Mouse (Mus musculus) heart, embryonic 15.5 days (tissue): ENCODE measurements around the gene Fhl5. TPM values are rescaled to one million over a fixed set of nuclear protein-coding genes. Genes with fewer than 3 reads are reported as not detected.

Experiments
- ATAC-seq: fragments of 200-750 bp; cut with Nextera tagmentation; replicated peaks from 2 replicates; pipeline ENCODE4 v1.8.0; 2017; ENCODE audit warnings: low read depth, moderate TSS enrichment; ENCODE audit not compliant: insufficient number of reproducible peaks, insufficient read depth, low FRiP score
- H3K27ac ChIP-seq: fragments of 300-500 bp; sonication (generic); 2 replicates; pipeline ENCODE4 v1.5.1; 2015; ENCODE audit warnings: mild to moderate bottlenecking, inconsistent platforms
- H3K27me3 ChIP-seq: fragments of 300-500 bp; sonication (generic); 2 replicates; pipeline ENCODE4 v1.6.1; 2015; ENCODE audit warnings: inconsistent platforms
- H3K36me3 ChIP-seq: fragments of 300-500 bp; sonication (generic); 2 replicates; pipeline ENCODE4 v1.6.1; 2015; ENCODE audit warnings: mild to moderate bottlenecking, inconsistent platforms
- H3K4me1 ChIP-seq: fragments of 300-500 bp; sonication (generic); replicated peaks from 2 replicates; pipeline ENCODE4 v1.6.1; 2015; ENCODE audit warnings: inconsistent platforms
- H3K4me2 ChIP-seq: fragments of 300-500 bp; sonication (generic); 2 replicates; pipeline ENCODE4 v1.6.1; 2015; ENCODE audit warnings: inconsistent platforms, mild to moderate bottlenecking, moderate library complexity
- H3K4me3 ChIP-seq: fragments of 300-500 bp; sonication (generic); 2 replicates; pipeline ENCODE4 v1.5.1; 2015; ENCODE audit warnings: mild to moderate bottlenecking, inconsistent platforms
- H3K9ac ChIP-seq: fragments of 300-500 bp; sonication (generic); 2 replicates; pipeline ENCODE4 v1.6.1; 2015; ENCODE audit warnings: mild to moderate bottlenecking, inconsistent platforms
- H3K9me3 ChIP-seq: fragments of 300-500 bp; sonication (generic); replicated peaks from 2 replicates; pipeline ENCODE4 v1.6.1; 2016; ENCODE audit warnings: inconsistent platforms
- WGBS: fragments of 180-500 bp; shearing (Covaris S2); methylation state at CpG from one replicate; pipeline ENCODE4 v1.1.7; 2015; ENCODE audit warnings: mixed read lengths; 5-methylcytosine and 5-hydroxymethylcytosine counted together
- polyA plus RNA-seq: library from polyadenylated mRNA; unstranded; fragments of >200 nt; fragmentation: Nextera tagmentation; extraction: Ambion mirVana; gene quantifications from 2 replicates; pipeline ENCODE4 v1.2.1, GENCODE M21; 2015

Gene Fhl5
- polyA plus RNA-seq, 1 experiment from 2014 or later, result not detected

DNA sequence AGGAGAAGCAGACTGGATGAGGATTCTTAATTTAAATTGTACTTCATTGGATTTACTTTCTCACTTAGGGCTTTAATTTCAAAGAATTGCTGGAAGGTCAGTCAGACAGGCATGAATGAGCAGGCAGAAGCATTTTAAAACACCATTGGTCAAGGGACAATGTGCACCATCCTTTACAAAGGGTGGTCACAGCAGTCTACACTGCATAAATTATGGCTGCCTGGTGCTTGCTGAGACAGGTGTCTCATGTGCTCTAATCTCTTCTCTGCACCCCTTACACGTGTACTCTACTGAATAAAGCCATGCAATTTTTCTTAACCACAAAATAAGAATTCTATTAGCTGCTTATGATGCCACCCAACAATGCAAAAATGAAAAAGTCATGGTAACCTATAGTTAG is 15.1 kb downstream of the Fhl5 start:
- Histone ChIP-seq H3K9ac (no peak overlapping the region), H3K9me3 (no peaks in the 10 kb centered on the region), H3K4me2 (no peak overlapping the region), H3K4me3 (no peak overlapping the region), H3K36me3 (no peaks in the 10 kb centered on the region), H3K27me3 (no peaks in the 10 kb centered on the region), H3K27ac (no peak overlapping the region), H3K4me1 (no peaks in the 10 kb centered on the region)
- WGBS, result 27% methylated on average over 1 of the region's 1 CpGs
- no peak for ATAC-seq

DNA sequence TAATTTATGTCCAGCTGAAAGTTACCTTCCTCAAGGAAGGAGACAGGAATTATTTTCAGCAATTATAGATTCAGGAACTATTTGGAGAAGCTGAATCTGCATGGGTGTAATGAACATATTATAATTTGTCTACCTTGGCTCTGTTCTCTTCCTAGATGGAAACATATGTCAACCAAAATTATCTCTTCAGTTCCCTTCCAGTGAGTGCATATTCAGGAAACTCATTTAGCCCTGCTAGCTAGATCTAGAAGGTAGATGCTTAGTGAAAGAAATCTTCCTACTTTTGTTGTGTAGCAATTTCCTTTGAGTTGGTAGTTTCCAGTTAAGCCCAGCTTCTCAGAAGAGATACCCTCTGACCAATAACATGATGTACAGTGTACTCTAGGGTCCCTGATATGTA is 20.7 kb downstream of the Fhl5 start:
- no peaks in the 10 kb centered on the region for H3K9me3 ChIP-seq
- no peak for ATAC-seq

DNA sequence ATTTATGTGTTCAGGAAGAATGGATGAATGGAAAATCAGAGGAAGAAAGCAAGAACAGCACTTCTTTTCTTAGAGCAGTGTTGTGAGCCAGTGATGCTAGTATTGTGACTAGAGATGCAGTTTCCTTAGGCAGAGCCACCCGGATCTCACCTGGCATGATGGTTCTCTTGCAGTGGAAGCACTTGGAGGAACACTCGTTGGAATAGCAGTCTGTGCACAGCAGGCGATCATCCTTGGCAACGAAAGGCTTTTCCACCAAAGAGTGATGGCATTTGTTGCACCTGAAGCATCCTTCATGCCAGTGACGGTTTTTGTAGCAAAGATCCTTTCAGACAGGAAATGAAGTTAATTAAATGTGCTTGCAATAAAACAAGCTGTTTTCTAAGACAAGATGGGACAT is 29.2 kb downstream of the Fhl5 start:
- 42% methylated on average over 5 of the region's 5 CpGs for whole genome bisulfite sequencing
- Histone ChIP-seq H3K27ac (no peak overlapping the region), H3K4me3 (no peak overlapping the region), H3K27me3 (no peaks in the 10 kb centered on the region), H3K9me3 (no peaks in the 10 kb centered on the region), H3K4me1 (no peaks in the 10 kb centered on the region), H3K36me3 (no peaks in the 10 kb centered on the region), H3K9ac (no peak overlapping the region), H3K4me2 (no peak overlapping the region)
- ATAC-seq, result no peak

More for the DNA sequence above, 20.7 kb downstream of the Fhl5 start:
- H3K27ac ChIP-seq, result no peak overlapping the region
- H3K9ac ChIP-seq, result no peak overlapping the region
- H3K4me3 ChIP-seq, result no peak overlapping the region
- H3K4me1 ChIP-seq, result no peaks in the 10 kb centered on the region
- H3K4me2 ChIP-seq, result no peak overlapping the region
- no peaks in the 10 kb centered on the region for H3K36me3 ChIP-seq
- H3K27me3 ChIP-seq, result no peaks in the 10 kb centered on the region

DNA sequence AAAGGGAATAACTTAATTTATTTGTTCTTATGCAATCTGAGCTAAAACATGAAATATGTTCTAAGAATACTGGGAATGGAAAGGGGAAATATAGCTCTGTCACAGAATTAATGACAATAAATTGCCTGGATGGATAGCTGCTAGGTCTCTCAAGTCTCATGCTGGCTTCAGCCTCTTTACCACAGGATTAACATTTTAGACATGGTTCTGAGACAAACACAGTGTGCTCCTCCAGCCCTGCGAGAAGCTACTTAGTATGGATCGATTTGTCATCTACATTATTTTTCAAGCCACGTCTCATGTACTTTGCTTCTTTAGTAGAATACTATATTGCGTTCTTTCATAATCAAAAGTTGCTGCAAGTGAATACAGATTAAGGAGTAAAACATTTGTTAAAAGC is 36.5 kb downstream of the Fhl5 start:
- no peak overlapping the region for H3K9ac ChIP-seq
- no peak for ATAC-seq
- H3K36me3 ChIP-seq, result no peaks in the 10 kb centered on the region
- H3K4me3 ChIP-seq, result no peak overlapping the region
- no peak overlapping the region for H3K4me2 ChIP-seq
- H3K27me3 ChIP-seq, result no peaks in the 10 kb centered on the region
- H3K27ac ChIP-seq, result no peak overlapping the region
- H3K4me1 ChIP-seq, result no peaks in the 10 kb centered on the region
- H3K9me3 ChIP-seq, result no peaks in the 10 kb centered on the region
- 76% methylated on average over 4 of the region's 4 CpGs for WGBS

DNA sequence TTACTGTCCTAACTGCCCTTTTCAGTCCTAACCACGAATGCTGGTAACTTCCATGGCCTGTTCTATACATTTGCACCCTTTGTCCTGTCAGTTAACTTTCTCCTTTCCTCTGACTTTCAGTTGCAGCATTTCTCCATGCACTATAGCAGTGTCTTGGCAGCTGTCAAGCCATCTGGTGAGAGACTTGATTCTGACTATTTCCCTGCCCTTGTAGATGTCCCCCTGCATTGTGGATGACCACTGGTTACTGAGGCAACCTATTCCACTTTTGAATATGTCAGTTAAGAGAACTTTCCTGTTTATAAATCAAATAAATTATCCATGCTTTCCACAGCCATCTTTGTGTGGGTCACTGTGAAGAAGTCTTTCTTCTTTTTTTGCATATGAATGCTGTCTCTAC is 45.4 kb downstream of the Fhl5 start:
- 58% methylated on average over 1 of the region's 1 CpGs for WGBS
- Histone ChIP-seq H3K4me2 (no peak overlapping the region), H3K36me3 (no peaks in the 10 kb centered on the region), H3K4me3 (no peak overlapping the region), H3K9ac (no peak overlapping the region), H3K27ac (no peak overlapping the region), H3K4me1 (no peaks in the 10 kb centered on the region), H3K27me3 (no peaks in the 10 kb centered on the region), H3K9me3 (no peaks in the 10 kb centered on the region)
- no peak for ATAC-seq

DNA sequence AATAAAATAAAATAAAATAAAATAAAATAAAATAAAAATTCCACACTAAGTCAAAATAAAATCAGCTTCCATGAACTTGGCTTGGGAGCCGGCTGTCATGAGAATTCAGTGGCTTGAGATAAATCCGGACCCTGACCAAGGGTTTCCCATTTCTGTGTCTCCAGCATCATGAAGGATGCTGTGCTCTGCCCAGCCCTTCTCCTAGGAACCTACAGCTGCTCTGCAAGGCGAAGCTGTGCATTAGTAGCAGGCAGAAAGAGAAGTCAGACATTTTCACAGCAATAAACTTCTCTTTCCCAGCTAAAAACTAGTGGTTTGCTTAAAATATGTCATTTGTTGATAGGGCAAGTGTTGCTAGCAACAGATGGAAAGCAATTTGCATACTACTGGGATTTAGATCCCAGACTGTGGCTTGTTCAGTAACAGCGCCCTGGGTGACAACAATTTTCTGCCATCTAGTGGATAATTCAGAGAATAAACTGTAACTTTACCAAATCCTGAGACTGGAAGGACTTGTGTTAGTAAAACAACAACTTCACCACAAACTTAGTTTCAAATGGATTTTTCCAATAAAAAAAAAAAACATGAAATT is 63.0 kb downstream of the Fhl5 start:
- Histone ChIP-seq H3K9ac (no peak overlapping the region), H3K4me2 (no peak overlapping the region), H3K27ac (no peak overlapping the region), H3K4me1 (no peaks in the 10 kb centered on the region), H3K4me3 (no peak overlapping the region), H3K9me3 (no peaks in the 10 kb centered on the region), H3K27me3 (no peaks in the 10 kb centered on the region), H3K36me3 (no peaks in the 10 kb centered on the region)
- no peak for ATAC-seq
- WGBS, result 51% methylated on average over 4 of the region's 4 CpGs

Other genes with a start within 250 kb of the Fhl5 start
- 30.4 and 35.9 TPM in 2 replicates for gene Ufl1, start 38.9 kb upstream of the Fhl5 start, polyA plus RNA-seq